In genomic region chr11:55780011-55780410, GRCm38 (mm10) we compare ENCODE assay signal across 21 mouse cellular contexts.
DNase-seq lines count a peak whose midpoint lies in the region; ATAC-seq and TF ChIP-seq lines count a peak whose summit lies in the region.
"Had no signal": no experiment of that assay in that cellular context is flagged by ENCODE, and none has a peak within 500 bp of the region (broad histone marks: within the 10 kb centered on the region; RNA-seq: fewer than 3 reads in every experiment).

No protein-coding gene starts in this region.

- H3K4me1 ChIP-seq in hindbrain, postnatal 0 days (ENCODE audit: insufficient read depth, low read length): no peaks in the 10 kb centered on the region
- H3K4me1 ChIP-seq in hindbrain, embryonic 14.5 days (replicated peaks; ENCODE audit: control insufficient read depth, insufficient read depth, low read length): no peaks in the 10 kb centered on the region
- H3K4me1 ChIP-seq in midbrain, embryonic 11.5 days (ENCODE audit: control insufficient read depth, insufficient read depth, low read length): no peaks in the 10 kb centered on the region
- peaks cover 6% of the 10 kb centered on the region; the same call in 1 of the 2 replicates for H3K4me1 ChIP-seq in midbrain, embryonic 13.5 days (replicated peaks)
- H3K4me1 ChIP-seq: embryonic facial prominence, embryonic 10.5 days; embryonic facial prominence, embryonic 12.5 days; forebrain, embryonic 13.5 days; forebrain, embryonic 15.5 days had no signal

- H3K27me3 ChIP-seq in hindbrain, postnatal 0 days (ENCODE audit: insufficient read depth, low read length): no peaks in the 10 kb centered on the region
- no peaks in the 10 kb centered on the region for H3K27me3 ChIP-seq in hindbrain, embryonic 14.5 days (ENCODE audit: control insufficient read depth, insufficient read depth, low read length)
- H3K27me3 ChIP-seq in midbrain, embryonic 11.5 days (ENCODE audit: control insufficient read depth, insufficient read depth, low read length): no peaks in the 10 kb centered on the region
- no peaks in the 10 kb centered on the region for H3K27me3 ChIP-seq in midbrain, embryonic 13.5 days
- H3K27me3 ChIP-seq: embryonic facial prominence, embryonic 12.5 days; forebrain, embryonic 13.5 days; forebrain, embryonic 15.5 days; Patski had no signal

- H3K36me3 ChIP-seq in hindbrain, postnatal 0 days (ENCODE audit: insufficient read depth, low read length): no peaks in the 10 kb centered on the region
- H3K36me3 ChIP-seq in hindbrain, embryonic 14.5 days (replicated peaks; ENCODE audit: control insufficient read depth, insufficient read depth): no peaks in the 10 kb centered on the region
- H3K36me3 ChIP-seq in midbrain, embryonic 11.5 days (ENCODE audit: control insufficient read depth, insufficient read depth, low read length): no peaks in the 10 kb centered on the region
- no peaks in the 10 kb centered on the region for H3K36me3 ChIP-seq in midbrain, embryonic 13.5 days
- H3K36me3 ChIP-seq: embryonic facial prominence, embryonic 10.5 days; embryonic facial prominence, embryonic 12.5 days; forebrain, embryonic 15.5 days; G1E had no signal

- ATAC-seq in hindbrain, postnatal 0 days: no peak
- no peak for ATAC-seq in hindbrain, embryonic 14.5 days (ENCODE audit: low FRiP score)
- no peak for ATAC-seq in midbrain, embryonic 11.5 days (ENCODE audit: low FRiP score)
- no peak for ATAC-seq in midbrain, embryonic 13.5 days
- ATAC-seq: activated CD4-positive, CD25-positive, alpha-beta regulatory T cell, adult 4 months; CD4-positive, CD25-positive, alpha-beta regulatory T cell, adult 4 months; forebrain, embryonic 13.5 days; forebrain, embryonic 15.5 days; forebrain, postnatal 0 days; Patski had no signal

- no peak overlapping the region for H3K9ac ChIP-seq in hindbrain, postnatal 0 days (replicated peaks; ENCODE audit: low read length)
- no peak overlapping the region for H3K9ac ChIP-seq in hindbrain, embryonic 14.5 days
- H3K9ac ChIP-seq in midbrain, embryonic 11.5 days (ENCODE audit: low read length): no peak overlapping the region
- H3K9ac ChIP-seq in midbrain, embryonic 13.5 days (replicated peaks): no peak overlapping the region
- H3K9ac ChIP-seq: embryonic facial prominence, embryonic 12.5 days; forebrain, embryonic 13.5 days; forebrain, embryonic 15.5 days; forebrain, postnatal 0 days had no signal

- TF ChIP-seq CTCF in hindbrain, postnatal 0 days (IDR thresholded peaks at IDR 0.05; ENCODE audit: low read depth): no peak

- 49% methylated on average over 2 of the region's 2 CpGs for WGBS in hindbrain, postnatal 0 days
- 70% methylated on average over 2 of the region's 2 CpGs for WGBS in hindbrain, embryonic 14.5 days
- 82% methylated on average over 2 of the region's 2 CpGs for WGBS in midbrain, embryonic 11.5 days
- 77% methylated on average over 2 of the region's 2 CpGs for WGBS in midbrain, embryonic 13.5 days

- no peaks in the 10 kb centered on the region for H3K9me3 ChIP-seq in hindbrain, postnatal 0 days (ENCODE audit: low read length)
- no peaks in the 10 kb centered on the region for H3K9me3 ChIP-seq in hindbrain, embryonic 14.5 days (ENCODE audit: control insufficient read depth, low read length)
- H3K9me3 ChIP-seq in midbrain, embryonic 11.5 days (ENCODE audit: control insufficient read depth, low read length): no peaks in the 10 kb centered on the region
- H3K9me3 ChIP-seq in midbrain, embryonic 13.5 days: no peaks in the 10 kb centered on the region
- H3K9me3 ChIP-seq: embryonic facial prominence, embryonic 10.5 days; embryonic facial prominence, embryonic 12.5 days; forebrain, embryonic 13.5 days; forebrain, embryonic 15.5 days had no signal

- H3K27ac ChIP-seq in hindbrain, postnatal 0 days: no peak overlapping the region
- no peak overlapping the region for H3K27ac ChIP-seq in hindbrain, embryonic 14.5 days
- no peak overlapping the region for H3K27ac ChIP-seq in midbrain, embryonic 11.5 days (ENCODE audit: low read depth, low read length)
- H3K27ac ChIP-seq in midbrain, embryonic 13.5 days: no peak overlapping the region
- H3K27ac ChIP-seq: embryonic facial prominence, embryonic 10.5 days; embryonic facial prominence, embryonic 12.5 days; forebrain, embryonic 13.5 days; forebrain, embryonic 15.5 days had no signal

- H3K4me2 ChIP-seq in hindbrain, postnatal 0 days (ENCODE audit: low read depth, low read length): no peak overlapping the region
- no peak overlapping the region for H3K4me2 ChIP-seq in hindbrain, embryonic 14.5 days (replicated peaks)
- no peak overlapping the region for H3K4me2 ChIP-seq in midbrain, embryonic 11.5 days
- H3K4me2 ChIP-seq in midbrain, embryonic 13.5 days (replicated peaks): no peak overlapping the region
- H3K4me2 ChIP-seq: embryonic facial prominence, embryonic 12.5 days; forebrain, embryonic 13.5 days; forebrain, embryonic 15.5 days had no signal

- no peak overlapping the region for H3K4me3 ChIP-seq in hindbrain, postnatal 0 days (ENCODE audit: low read length)
- H3K4me3 ChIP-seq in hindbrain, embryonic 14.5 days (replicated peaks; ENCODE audit: low read length): no peak overlapping the region
- H3K4me3 ChIP-seq in midbrain, embryonic 11.5 days (ENCODE audit: low read depth, low read length): no peak overlapping the region
- no peak overlapping the region for H3K4me3 ChIP-seq in midbrain, embryonic 13.5 days (replicated peaks)
- H3K4me3 ChIP-seq: embryonic facial prominence, embryonic 10.5 days; embryonic facial prominence, embryonic 12.5 days; forebrain, embryonic 13.5 days; forebrain, embryonic 15.5 days had no signal

- DNase-seq in cerebellum, postnatal 10 days: peak; percentile 80 to 89
- no peak for DNase-seq in cerebellum, adult 8-10 months
- peak; percentile 40 for DNase-seq in hindbrain, postnatal 0 days (ENCODE audit: low spot score)
- DNase-seq in hindbrain, embryonic 14.5 days (ENCODE audit: low spot score): no peak
- peak; percentile 19 for DNase-seq in midbrain, embryonic 11.5 days (ENCODE audit: low spot score, missing footprints)
- DNase-seq: adrenal gland, adult 8-10 months; adrenal gland, postnatal 14 days; adrenal gland, postnatal 36 days; B cell, adult 2 months; cerebellum, adult 18-20 months; cerebellum, adult 9-10 months; forebrain, postnatal 0 days had no signal

Comparison
In these comparisons a context has a peak if more than half of its experiments do, and no peak if none do; other contexts are left out.
1. DNase-seq: peak in cerebellum, postnatal 10 days (2 of 2), hindbrain, postnatal 0 days (single experiment) and midbrain, embryonic 11.5 days (single experiment); none in cerebellum, adult 8-10 months (single experiment) and hindbrain, embryonic 14.5 days (single experiment).